Mouse (Mus musculus): ENCODE results near the gene Opcml.

The Opcml gene

GRCm38 (mm10) chr9:28800100-28800499, 1009.5 kb downstream of the Opcml start:
- DNase-seq: no peak

GRCm38 (mm10) chr9:28806666-28807065, 1016.1 kb downstream of the Opcml start:
- DNase-seq: no peak

GRCm38 (mm10) chr9:28822060-28822459, 1031.5 kb downstream of the Opcml start:
- DNase-seq: no peak

- DNase-seq: peak; percentile 24 to 39
Observed at GRCm38 (mm10) chr9:28822466-28822865, 1031.9 kb downstream of the Opcml start.

GRCm38 (mm10) chr9:28825821-28826220, 1035.2 kb downstream of the Opcml start:
- DNase-seq: no peak

- DNase-seq: no peak
Observed at GRCm38 (mm10) chr9:28845961-28846570, 1055.5 kb downstream of the Opcml start.

GRCm38 (mm10) chr9:28855826-28856225, 1065.3 kb downstream of the Opcml start:
- DNase-seq: peak in 1 of 2 experiments; percentile 27

- DNase-seq: no peak
Observed at GRCm38 (mm10) chr9:28861983-28862382, 1071.4 kb downstream of the Opcml start.

- DNase-seq: peak; percentile 67 to 71
Observed at GRCm38 (mm10) chr9:28867256-28867655, 1076.7 kb downstream of the Opcml start.

GRCm38 (mm10) chr9:28870478-28870877, 1079.9 kb downstream of the Opcml start:
- DNase-seq: no peak

- no peak for DNase-seq
Observed at GRCm38 (mm10) chr9:28882566-28882965, 1092.0 kb downstream of the Opcml start.

GRCm38 (mm10) chr9:28891611-28892010, 1101.0 kb downstream of the Opcml start:
- peak in 1 of 2 experiments; percentile 26 for DNase-seq

- DNase-seq: no peak
Observed at GRCm38 (mm10) chr9:28903291-28903690, 1112.7 kb downstream of the Opcml start.

GRCm38 (mm10) chr9:28909738-28910137, 1119.2 kb downstream of the Opcml start:
- DNase-seq: no peak

GRCm38 (mm10) chr9:28911571-28912185, 1121.1 kb downstream of the Opcml start:
- DNase-seq: no peak

GRCm38 (mm10) chr9:28932069-28932468, 1141.5 kb downstream of the Opcml start:
- no peak for DNase-seq

- no peak for DNase-seq
Observed at GRCm38 (mm10) chr9:28937163-28937562, 1146.6 kb downstream of the Opcml start.

- peak in 1 of 2 experiments; percentile 12 for DNase-seq
Observed at GRCm38 (mm10) chr9:28937980-28938379, 1147.4 kb downstream of the Opcml start.

GRCm38 (mm10) chr9:28940901-28941300, 1150.3 kb downstream of the Opcml start:
- no peak for DNase-seq

- no peak for DNase-seq
Observed at GRCm38 (mm10) chr9:28969455-28969854, 1178.9 kb downstream of the Opcml start.

Measured in cerebellum, postnatal 25 days (tissue).